Mouse (Mus musculus): ENCODE measurements at regions not wholly inside any gene's neighbourhood (a gene's known extent, or its start where the extent isn't known, plus 50 kb on each side); places are given as distances from the start of the nearest gene placed in this dataset.

- no peak for TF ChIP-seq CTCF (IDR thresholded peaks at IDR 0.05; ENCODE audit: borderline replicate concordance, extremely low read depth, insufficient read depth, insufficient read length)
- no peak for TF ChIP-seq POLR2A (IDR thresholded peaks at IDR 0.05; ENCODE audit: borderline replicate concordance, extremely low read depth, insufficient read depth, insufficient read length, poor library complexity, severe bottlenecking)
These were observed 343.8 kb downstream of the Ccser2 start for GRCm38 (mm10) chr14:36624822-36625221.

Measured in brain, embryonic 14.5 days (tissue).